Mouse (Mus musculus) lung, embryonic 15.5 days (tissue): ENCODE results near the gene Zmym4. TPM values are rescaled to one million over a fixed set of nuclear protein-coding genes. Genes with fewer than 3 reads are reported as not detected.
"Not testable (repeated sequence)": the region's sequence is repeated elsewhere in the genome, so short reads cannot be mapped to it uniquely, and the experiment has no call there.

Experiments
- ATAC-seq: fragments of 200-750 bp; cut with Nextera tagmentation; 2 replicates; pipeline ENCODE4 v1.8.0; 2017; ENCODE audit warnings: moderate number of reproducible peaks, borderline replicate concordance; ENCODE audit not compliant: low FRiP score, low TSS enrichment; ENCODE audit errors: extremely low read depth
- H3K27ac ChIP-seq: fragments of 300-500 bp; sonication (generic); 2 replicates; pipeline ENCODE4 v1.5.1; 2015; ENCODE audit warnings: moderate library complexity, mild to moderate bottlenecking, inconsistent platforms
- H3K27me3 ChIP-seq: fragments of 300-500 bp; sonication (generic); 2 replicates; pipeline ENCODE4 v1.6.1; 2015; ENCODE audit warnings: inconsistent platforms
- H3K36me3 ChIP-seq: fragments of 300-500 bp; sonication (generic); 2 replicates; pipeline ENCODE4 v1.6.1; 2015; ENCODE audit warnings: inconsistent platforms
- H3K4me1 ChIP-seq: fragments of 300-500 bp; sonication (generic); 2 replicates; pipeline ENCODE4 v1.6.1; 2015; ENCODE audit warnings: inconsistent platforms
- H3K4me2 ChIP-seq: fragments of 300-500 bp; sonication (generic); 2 replicates; pipeline ENCODE4 v1.6.1; 2015; ENCODE audit warnings: inconsistent platforms, mild to moderate bottlenecking, moderate library complexity
- H3K4me3 ChIP-seq: fragments of 300-500 bp; sonication (generic); 2 replicates; pipeline ENCODE4 v1.5.1; 2015; ENCODE audit warnings: mild to moderate bottlenecking, inconsistent platforms
- H3K9ac ChIP-seq: fragments of 300-500 bp; sonication (generic); 2 replicates; pipeline ENCODE4 v1.6.1; 2015; ENCODE audit warnings: inconsistent platforms
- H3K9me3 ChIP-seq: fragments of 300-500 bp; sonication (generic); 2 replicates; pipeline ENCODE4 v1.6.1; 2016; ENCODE audit warnings: inconsistent platforms
- WGBS: fragments of 180-500 bp; shearing (Covaris S2); methylation state at CpG from one replicate; pipeline ENCODE4 v1.1.7; 2015; 5-methylcytosine and 5-hydroxymethylcytosine counted together
- polyA plus RNA-seq: library from polyadenylated mRNA; unstranded; fragments of >200 nt; fragmentation: Nextera tagmentation; extraction: Ambion mirVana; gene quantifications from 2 replicates; pipeline ENCODE4 v1.2.1, GENCODE M21; 2015

The Zmym4 gene
- polyA plus RNA-seq, 1 experiment from 2014 or later: 18.0 TPM

DNA sequence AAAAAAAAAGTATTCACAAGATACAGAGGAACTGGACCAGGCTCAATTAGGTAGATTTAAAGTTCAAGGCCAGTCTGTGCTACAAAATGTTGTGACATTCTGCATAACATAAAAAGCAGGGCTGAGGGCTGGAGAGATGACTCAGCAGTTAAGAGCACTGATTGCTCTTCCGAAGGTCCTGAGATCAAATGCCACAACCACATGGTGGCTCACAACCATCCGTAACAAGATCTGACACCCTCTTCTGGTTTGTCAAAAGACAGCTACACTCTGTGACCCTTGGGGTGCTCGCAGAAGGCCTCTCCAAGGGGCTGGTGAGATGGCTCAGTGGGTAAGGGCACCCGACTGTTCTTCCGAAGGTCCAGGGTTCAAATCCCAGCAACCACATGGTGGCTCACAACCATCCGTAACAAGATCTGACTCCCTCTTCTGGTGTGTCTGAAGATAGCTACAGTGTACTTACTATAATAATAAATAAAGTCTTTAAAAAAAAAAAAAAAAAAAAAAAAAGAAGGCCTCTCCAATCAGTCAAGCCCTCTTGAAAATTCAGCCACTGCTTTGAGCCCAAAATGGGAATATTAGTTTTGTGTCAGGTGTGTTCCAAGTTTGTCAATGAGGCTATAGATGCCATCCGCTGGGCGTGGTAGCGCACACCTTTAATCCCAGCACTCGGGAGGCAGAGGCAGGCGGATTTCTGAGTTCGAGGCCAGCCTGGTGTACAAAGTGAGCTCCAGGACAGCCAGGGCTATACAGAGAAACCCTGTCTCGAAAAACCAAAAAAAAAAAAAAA, 16.0 kb upstream of the Zmym4 start:
- H3K9ac ChIP-seq, H3K9me3 ChIP-seq, H3K36me3 ChIP-seq, H3K27ac ChIP-seq, H3K27me3 ChIP-seq, H3K4me1 ChIP-seq, ATAC-seq, H3K4me3 ChIP-seq, H3K4me2 ChIP-seq: not testable (repeated sequence)
- 76% methylated on average over 13 of the region's 13 CpGs for whole genome bisulfite sequencing

- no peak overlapping the region for H3K4me2 ChIP-seq
Measured at GRCm38 (mm10) chr4:126983321-126983720, 15.4 kb upstream of the Zmym4 start.

DNA sequence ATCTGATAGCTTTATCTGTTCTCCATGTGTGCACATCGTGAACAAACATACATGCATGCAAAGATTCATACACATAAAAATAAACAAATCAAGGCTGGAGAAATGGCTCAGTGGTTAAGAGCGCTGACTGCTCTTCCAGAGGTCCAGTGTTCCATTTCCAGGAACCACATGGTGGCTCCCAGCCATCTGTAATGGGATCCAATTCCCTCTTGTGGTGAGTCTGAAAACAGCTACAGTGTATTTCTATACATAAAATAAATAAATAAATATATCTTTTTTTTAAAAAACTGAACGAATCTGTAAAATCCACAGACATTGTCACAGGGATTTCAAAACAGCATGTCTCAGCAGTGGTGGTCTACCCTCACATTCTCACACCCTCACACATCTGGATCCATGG, 10.8 kb upstream of the Zmym4 start:
- Histone ChIP-seq H3K27me3 (no peaks in the 10 kb centered on the region), H3K4me1 (no peaks in the 10 kb centered on the region), H3K9me3 (no peaks in the 10 kb centered on the region), H3K27ac (no peak overlapping the region), H3K4me2 (no peak overlapping the region), H3K9ac (no peak overlapping the region), H3K36me3 (no peaks in the 10 kb centered on the region), H3K4me3 (no peak overlapping the region)
- no peak for ATAC-seq
- WGBS: 73% methylated on average over 3 of the region's 3 CpGs

More at GRCm38 (mm10) chr4:126983321-126983720, 15.4 kb upstream of the Zmym4 start:
- H3K9me3 ChIP-seq: no peaks in the 10 kb centered on the region
- H3K36me3 ChIP-seq: no peaks in the 10 kb centered on the region
- H3K27me3 ChIP-seq: no peaks in the 10 kb centered on the region
- no peak overlapping the region for H3K9ac ChIP-seq
- H3K4me3 ChIP-seq: no peak overlapping the region
- no peak for ATAC-seq
- WGBS: 48% methylated on average over 3 of the region's 3 CpGs
- H3K27ac ChIP-seq: no peak overlapping the region
- no peaks in the 10 kb centered on the region for H3K4me1 ChIP-seq

DNA sequence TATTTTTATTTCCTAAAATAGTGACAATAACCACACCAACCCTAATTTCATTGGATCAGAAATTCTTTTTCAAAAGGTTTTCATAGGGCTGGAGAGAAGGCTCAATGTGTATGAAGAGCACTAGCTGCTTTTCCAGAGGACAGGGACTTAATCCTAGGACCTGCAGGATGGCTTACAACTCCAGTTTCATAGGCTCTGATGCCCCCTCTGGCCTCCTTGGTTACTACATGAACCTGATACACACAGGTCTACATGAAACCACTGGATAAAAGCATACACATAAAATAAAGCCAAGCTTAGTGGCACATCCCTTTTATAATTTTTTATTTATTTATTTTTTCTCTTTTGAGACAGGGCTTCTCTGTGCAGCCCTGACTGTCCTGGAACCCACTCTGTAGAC, 9.5 kb upstream of the Zmym4 start:
- no peak for ATAC-seq
- Histone ChIP-seq H3K4me1 (no peaks in the 10 kb centered on the region), H3K27ac (no peak overlapping the region), H3K9me3 (no peaks in the 10 kb centered on the region), H3K36me3 (no peaks in the 10 kb centered on the region), H3K9ac (no peak overlapping the region), H3K4me3 (no peak overlapping the region), H3K27me3 (no peaks in the 10 kb centered on the region), H3K4me2 (no peak overlapping the region)

DNA sequence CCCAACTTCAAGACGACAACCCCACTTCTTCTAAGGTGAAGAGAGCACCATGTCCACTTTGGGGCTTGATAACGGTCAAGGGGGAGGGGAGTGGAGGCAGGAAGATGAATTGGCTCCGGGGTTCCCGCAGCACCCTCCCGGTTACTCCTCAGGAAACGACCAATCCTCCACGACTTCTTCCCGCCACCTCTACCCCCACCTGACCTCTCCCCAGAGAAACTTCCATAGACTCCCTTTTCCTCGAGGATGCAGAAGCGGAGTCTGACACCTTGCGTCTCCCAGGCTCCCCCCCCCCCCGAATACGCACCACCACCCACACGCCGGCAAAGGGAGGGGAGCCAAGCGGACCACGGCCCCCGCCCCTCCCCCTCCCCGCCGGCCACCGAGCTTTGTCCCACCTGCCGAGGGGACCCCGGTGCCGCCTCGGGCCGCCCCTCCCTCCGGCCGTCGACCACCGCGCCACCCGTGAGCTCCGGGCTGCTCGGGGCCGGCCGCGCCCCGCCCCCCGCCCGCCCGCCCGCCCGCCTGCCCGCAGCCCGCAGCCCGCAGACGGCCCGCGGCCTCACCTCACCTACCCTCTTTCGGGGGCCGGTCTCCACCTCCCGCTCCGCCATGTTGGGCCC, 583 bp downstream of the Zmym4 start:
- ATAC-seq: peak; percentile 64
- peaks cover 7% of the 10 kb centered on the region for H3K4me1 ChIP-seq
- 2% methylated on average over 36 of the region's 53 CpGs for WGBS
- H3K36me3 ChIP-seq: no peaks in the 10 kb centered on the region
- H3K9me3 ChIP-seq: no peaks in the 10 kb centered on the region
- H3K9ac ChIP-seq: peak overlapping the region; percentile 99
- peak overlapping the region; percentile 97 for H3K27ac ChIP-seq
- H3K4me2 ChIP-seq: peak overlapping the region; percentile 73
- peak overlapping the region; percentile 99 for H3K4me3 ChIP-seq
- H3K27me3 ChIP-seq: no peaks in the 10 kb centered on the region

DNA sequence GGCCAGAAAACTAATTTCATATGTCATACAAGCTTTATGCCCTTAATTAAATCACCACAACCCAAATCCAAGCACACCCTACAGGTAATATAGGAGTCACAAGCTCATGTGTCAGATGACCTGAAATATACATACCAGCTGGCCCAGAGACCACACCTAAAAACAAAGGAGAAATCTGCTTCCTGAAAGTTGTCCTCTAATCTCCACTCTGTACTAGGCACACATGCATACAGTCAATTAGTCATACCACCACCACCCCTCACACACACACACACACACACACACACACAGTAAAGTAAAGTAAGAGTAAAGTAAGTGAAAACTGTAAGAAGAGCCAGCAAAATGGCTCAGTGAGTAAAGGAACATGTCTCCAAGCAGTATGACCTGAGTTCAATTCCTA, 9.3 kb downstream of the Zmym4 start:
- ATAC-seq: no peak
- Histone ChIP-seq H3K36me3 (no peaks in the 10 kb centered on the region), H3K4me2 (no peak overlapping the region), H3K27ac (no peak overlapping the region), H3K27me3 (no peaks in the 10 kb centered on the region), H3K4me3 (no peak overlapping the region), H3K9ac (no peak overlapping the region), H3K4me1 (no peaks in the 10 kb centered on the region), H3K9me3 (no peaks in the 10 kb centered on the region)

DNA sequence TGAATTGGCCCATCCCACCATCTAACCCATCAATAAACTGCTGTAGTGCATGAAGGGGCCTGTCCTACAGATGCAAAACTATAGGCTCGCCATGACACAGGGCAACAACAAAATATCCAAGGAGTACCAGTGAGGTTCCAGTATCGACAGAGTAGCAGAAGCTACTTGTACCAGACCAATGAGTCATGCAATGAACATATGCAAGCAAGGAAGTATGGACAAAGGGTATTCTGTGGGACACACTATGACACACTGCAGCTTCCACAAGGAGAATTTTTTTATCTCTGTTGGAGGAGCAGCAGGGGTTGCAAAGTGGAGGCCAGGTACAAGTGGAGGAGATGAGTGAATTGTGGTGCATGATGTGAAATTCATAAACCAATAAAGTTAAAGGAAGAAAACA, 9.7 kb downstream of the Zmym4 start:
- no peaks in the 10 kb centered on the region for H3K4me1 ChIP-seq
- H3K9me3 ChIP-seq: no peaks in the 10 kb centered on the region
- H3K9ac ChIP-seq: no peak overlapping the region
- H3K4me2 ChIP-seq: no peak overlapping the region
- no peaks in the 10 kb centered on the region for H3K27me3 ChIP-seq
- H3K36me3 ChIP-seq: no peaks in the 10 kb centered on the region
- no peak overlapping the region for H3K27ac ChIP-seq
- 81% methylated on average over 2 of the region's 2 CpGs for WGBS
- ATAC-seq: no peak
- no peak overlapping the region for H3K4me3 ChIP-seq

- H3K27ac ChIP-seq: no peak overlapping the region
- H3K9ac ChIP-seq: no peak overlapping the region
- no peaks in the 10 kb centered on the region for H3K9me3 ChIP-seq
- no peak overlapping the region for H3K4me3 ChIP-seq
- WGBS: 90% methylated on average over 3 of the region's 3 CpGs
- H3K27me3 ChIP-seq: no peaks in the 10 kb centered on the region
- H3K4me2 ChIP-seq: no peak overlapping the region
- H3K36me3 ChIP-seq: no peaks in the 10 kb centered on the region
- ATAC-seq: no peak
- H3K4me1 ChIP-seq: no peaks in the 10 kb centered on the region
Measured at GRCm38 (mm10) chr4:126957434-126957833, 10.5 kb downstream of the Zmym4 start.

DNA sequence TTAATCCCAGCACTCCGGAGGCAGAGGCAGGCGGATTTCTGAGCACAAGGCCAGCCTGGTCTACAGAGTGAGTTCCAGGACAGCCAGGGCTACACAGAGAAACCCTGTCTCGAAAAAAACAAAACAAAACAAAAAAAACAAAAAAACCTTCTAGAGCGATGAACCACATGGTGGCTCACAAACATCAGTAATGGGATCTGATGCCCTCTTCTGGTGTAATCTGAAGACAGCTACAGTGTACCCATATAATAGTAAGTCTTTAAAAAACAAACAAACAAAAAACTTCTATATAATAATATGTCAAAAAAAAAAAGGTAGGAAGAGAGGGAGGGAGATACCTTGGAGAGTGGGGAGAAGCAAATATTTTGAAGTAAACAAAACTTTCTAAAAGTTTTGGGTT, 17.1 kb downstream of the Zmym4 start:
- H3K9me3 ChIP-seq, H3K4me3 ChIP-seq, H3K9ac ChIP-seq, ATAC-seq, H3K27me3 ChIP-seq, H3K27ac ChIP-seq, H3K4me2 ChIP-seq, H3K4me1 ChIP-seq: not testable (repeated sequence)
- WGBS: 89% methylated on average over 4 of the region's 4 CpGs
- peaks cover 14% of the 10 kb centered on the region; the same call in 1 of the 2 replicates for H3K36me3 ChIP-seq

DNA sequence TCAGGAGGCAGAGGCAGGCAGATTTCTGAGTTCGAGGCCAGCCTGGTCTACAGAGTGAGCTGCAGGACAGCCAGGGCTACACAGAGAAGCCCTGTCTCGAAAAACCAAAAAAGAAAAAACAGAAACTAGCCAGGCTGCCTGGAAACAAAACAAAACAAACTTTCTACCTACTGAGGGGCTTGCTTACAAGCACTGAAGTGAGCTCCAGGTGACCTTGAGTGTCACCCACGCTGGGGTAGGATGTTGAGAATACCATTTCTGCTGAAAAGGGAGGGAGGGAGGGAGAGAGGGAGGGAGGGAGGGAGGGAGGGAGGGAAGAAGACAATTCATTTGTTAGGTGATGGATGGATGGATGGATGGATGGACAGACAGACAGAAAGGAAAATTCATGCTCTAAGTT, 24.5 kb downstream of the Zmym4 start:
- 85% methylated on average over 3 of the region's 3 CpGs for WGBS
- no peak overlapping the region for H3K4me3 ChIP-seq
- H3K4me2 ChIP-seq: no peak overlapping the region
- H3K36me3 ChIP-seq: peaks cover 30% of the 10 kb centered on the region
- H3K9ac ChIP-seq: no peak overlapping the region
- no peak for ATAC-seq
- H3K27ac ChIP-seq: no peak overlapping the region
- no peaks in the 10 kb centered on the region for H3K4me1 ChIP-seq
- H3K9me3 ChIP-seq: no peaks in the 10 kb centered on the region
- H3K27me3 ChIP-seq: no peaks in the 10 kb centered on the region

GRCm38 (mm10) chr4:126942846-126943245, 25.1 kb downstream of the Zmym4 start:
- no peaks in the 10 kb centered on the region for H3K4me1 ChIP-seq
- no peaks in the 10 kb centered on the region for H3K27me3 ChIP-seq
- H3K9me3 ChIP-seq: no peaks in the 10 kb centered on the region
- H3K9ac ChIP-seq: no peak overlapping the region
- 97% methylated on average over 3 of the region's 3 CpGs for WGBS
- H3K27ac ChIP-seq: no peak overlapping the region
- no peak for ATAC-seq
- H3K4me2 ChIP-seq: no peak overlapping the region
- no peak overlapping the region for H3K4me3 ChIP-seq
- H3K36me3 ChIP-seq: peaks cover 30% of the 10 kb centered on the region

DNA sequence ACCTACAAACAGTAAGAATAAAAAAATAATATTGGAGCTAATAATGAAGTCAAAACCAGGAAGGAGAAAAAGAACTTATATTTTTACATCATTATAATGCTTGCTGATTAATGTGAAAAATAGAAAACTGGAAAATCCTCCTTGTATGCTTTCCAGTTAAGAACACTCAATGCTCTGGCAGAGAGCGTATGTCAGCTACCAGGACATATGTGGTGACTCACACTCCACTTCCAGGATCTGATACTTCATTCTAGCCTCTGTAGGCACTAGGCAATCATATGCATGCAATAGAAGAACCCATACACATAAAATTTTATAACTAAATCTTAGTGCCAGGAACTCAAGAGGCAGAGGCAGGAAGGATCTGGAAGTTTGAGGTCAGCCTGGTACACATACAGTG, 40.2 kb downstream of the Zmym4 start:
- H3K27me3 ChIP-seq: no peaks in the 10 kb centered on the region
- no peak overlapping the region for H3K4me3 ChIP-seq
- 85% methylated on average over 1 of the region's 1 CpGs for WGBS
- no peak overlapping the region for H3K4me2 ChIP-seq
- H3K36me3 ChIP-seq: peaks cover 15% of the 10 kb centered on the region
- no peak for ATAC-seq
- no peak overlapping the region for H3K9ac ChIP-seq
- H3K4me1 ChIP-seq: no peaks in the 10 kb centered on the region
- no peak overlapping the region for H3K27ac ChIP-seq
- no peaks in the 10 kb centered on the region for H3K9me3 ChIP-seq
